Mouse (Mus musculus) intestine, embryonic 15.5 days (tissue): ENCODE results near the gene Adam10. TPM values are rescaled to one million over a fixed set of nuclear protein-coding genes. Genes with fewer than 3 reads are reported as not detected.
A peak's percentile ranks its signal among the peaks of the same experiment; 100 is the strongest.

Source experiments
- ATAC-seq: fragments of 200-750 bp; cut with Nextera tagmentation; 2 replicates; pipeline ENCODE4 v1.8.0; 2017; ENCODE audit warnings: moderate TSS enrichment, moderate library complexity
- H3K27ac ChIP-seq: fragments of 300-500 bp; sonication (generic); 2 replicates; pipeline ENCODE4 v1.5.1; 2015; ENCODE audit warnings: mild to moderate bottlenecking, inconsistent platforms
- H3K27me3 ChIP-seq: fragments of 300-500 bp; sonication (generic); replicated peaks from 2 replicates; pipeline ENCODE4 v1.6.1; 2015; ENCODE audit warnings: inconsistent platforms
- H3K36me3 ChIP-seq: fragments of 300-500 bp; sonication (generic); 2 replicates; pipeline ENCODE4 v1.6.1; 2015; ENCODE audit warnings: inconsistent platforms
- H3K4me1 ChIP-seq: fragments of 300-500 bp; sonication (generic); replicated peaks from 2 replicates; pipeline ENCODE4 v1.6.1; 2015; ENCODE audit warnings: inconsistent platforms
- H3K4me2 ChIP-seq: fragments of 300-500 bp; sonication (generic); replicated peaks from 2 replicates; pipeline ENCODE4 v1.6.1; 2015; ENCODE audit warnings: mild to moderate bottlenecking, inconsistent platforms
- H3K4me3 ChIP-seq: fragments of 300-500 bp; sonication (generic); replicated peaks from 2 replicates; pipeline ENCODE4 v1.5.1; 2015; ENCODE audit warnings: inconsistent platforms
- H3K9ac ChIP-seq: fragments of 300-500 bp; sonication (generic); 2 replicates; pipeline ENCODE4 v1.6.1; 2015; ENCODE audit warnings: inconsistent platforms
- H3K9me3 ChIP-seq: fragments of 300-500 bp; sonication (generic); 2 replicates; pipeline ENCODE4 v1.6.1; 2016; ENCODE audit warnings: inconsistent platforms
- WGBS: fragments of 180-500 bp; shearing (Covaris S2); methylation state at CpG from one replicate; pipeline ENCODE4 v1.1.7; 2015; 5-methylcytosine and 5-hydroxymethylcytosine counted together
- polyA plus RNA-seq: library from polyadenylated mRNA; unstranded; fragments of >200 nt; fragmentation: Nextera tagmentation; extraction: Ambion mirVana; gene quantifications from 2 replicates; pipeline ENCODE4 v1.2.1, GENCODE M21; 2015

The Adam10 gene
- polyA plus RNA-seq, result 65.4 and 71.4 TPM in 2 replicates

GRCm38 (mm10) chr9:70678682-70679131 lies at the start of gene Adam10:
Gene Adam10, plus strand, starts transcription at chr9:70678997.
- under 1% methylated on average over 47 of the region's 48 CpGs for WGBS
- Histone ChIP-seq H3K27me3 (no peaks in the 10 kb centered on the region), H3K27ac (peak within 1 kb of the TSS; percentile 98), H3K9ac (peak within 1 kb of the TSS; percentile 98), H3K4me3 (peak within 1 kb of the TSS; percentile 98), H3K36me3 (no peaks in the 10 kb centered on the region), H3K4me2 (peak within 1 kb of the TSS; percentile 68), H3K9me3 (no peaks in the 10 kb centered on the region), H3K4me1 (0 out of 2 replicates have a peak, but pooled peaks cover 7% of the 10 kb centered on the region)
- peak; percentile 99 for ATAC-seq

DNA sequence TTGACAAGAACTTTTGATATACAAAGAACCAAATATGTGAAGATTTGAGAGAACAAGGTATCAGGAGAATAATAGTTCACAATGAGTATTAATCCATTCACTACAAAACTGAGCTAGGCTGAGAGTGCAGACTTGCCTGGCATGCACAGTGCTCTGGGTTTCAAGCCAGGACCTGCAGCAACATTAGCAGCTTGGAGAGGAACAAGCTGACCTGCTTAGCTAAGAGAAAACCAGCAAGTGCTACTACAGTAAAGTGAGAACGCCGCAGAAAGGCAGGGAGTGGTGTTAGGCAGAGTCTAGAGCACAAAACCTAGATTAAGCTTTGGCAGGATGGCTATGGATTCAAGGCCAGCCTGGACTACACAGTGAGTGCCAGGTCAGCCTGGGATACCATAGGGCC lies 49.1 kb upstream of the Adam10 start:
- Histone ChIP-seq H3K9me3 (no peaks in the 10 kb centered on the region), H3K27me3 (no peaks in the 10 kb centered on the region), H3K9ac (no peak overlapping the region), H3K36me3 (no peaks in the 10 kb centered on the region), H3K27ac (no peak overlapping the region), H3K4me3 (no peak overlapping the region), H3K4me2 (no peak overlapping the region), H3K4me1 (no peaks in the 10 kb centered on the region)
- no peak for ATAC-seq
- WGBS, result 81% methylated on average over 2 of the region's 2 CpGs

DNA sequence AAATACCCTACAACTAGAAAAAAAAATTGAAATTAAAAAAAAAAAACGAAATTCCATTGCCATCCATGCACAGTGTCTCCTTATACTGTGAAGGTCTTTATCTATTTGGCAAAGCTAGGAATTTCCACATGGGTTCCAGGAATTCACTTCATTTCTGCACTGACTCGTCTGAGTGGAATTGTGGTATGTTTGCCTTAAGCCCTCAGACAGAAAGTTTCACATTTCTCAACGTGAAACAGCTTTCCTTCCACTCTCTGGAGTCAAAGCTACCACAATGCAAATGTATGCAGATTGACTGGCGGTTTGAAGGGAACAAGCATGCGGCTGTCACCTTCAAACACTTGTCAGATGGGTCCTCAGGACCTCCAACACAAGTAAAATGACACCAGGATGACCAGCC lies 47.1 kb upstream of the Adam10 start:
- Histone ChIP-seq H3K9ac (no peak overlapping the region), H3K36me3 (no peaks in the 10 kb centered on the region), H3K27ac (no peak overlapping the region), H3K4me3 (no peak overlapping the region), H3K9me3 (no peaks in the 10 kb centered on the region), H3K4me2 (no peak overlapping the region), H3K4me1 (no peaks in the 10 kb centered on the region), H3K27me3 (no peaks in the 10 kb centered on the region)
- ATAC-seq, result no peak
- 26% methylated on average over 5 of the region's 5 CpGs for WGBS

GRCm38 (mm10) chr9:70636748-70637147 lies 42.0 kb upstream of the Adam10 start:
- Histone ChIP-seq H3K4me1 (no peaks in the 10 kb centered on the region), H3K27ac (no peak overlapping the region), H3K9ac (no peak overlapping the region), H3K27me3 (no peaks in the 10 kb centered on the region), H3K9me3 (no peaks in the 10 kb centered on the region), H3K4me2 (no peak overlapping the region), H3K4me3 (no peak overlapping the region), H3K36me3 (no peaks in the 10 kb centered on the region)
- no peak for ATAC-seq
- 73% methylated on average over 2 of the region's 2 CpGs for WGBS

DNA sequence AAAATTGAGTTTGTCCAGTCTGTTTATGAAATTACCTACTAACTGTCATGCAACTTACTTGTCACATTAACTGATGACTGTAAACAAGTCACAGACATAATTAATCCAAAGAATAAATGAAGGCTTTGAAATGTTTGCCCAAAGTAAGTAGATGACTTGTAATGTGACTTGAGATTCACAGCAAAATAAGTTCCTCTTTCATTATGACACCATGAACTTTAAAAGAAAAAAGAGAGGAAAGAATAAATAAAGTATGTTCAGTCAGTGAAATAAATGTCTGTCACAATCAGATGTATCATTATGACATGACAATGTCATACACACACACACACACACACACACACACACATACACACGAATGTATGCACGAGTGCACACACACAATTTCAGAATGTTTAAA lies 28.5 kb upstream of the Adam10 start:
- Histone ChIP-seq H3K9ac (no peak overlapping the region), H3K27me3 (no peaks in the 10 kb centered on the region), H3K36me3 (no peaks in the 10 kb centered on the region), H3K4me3 (no peak overlapping the region), H3K4me1 (no peaks in the 10 kb centered on the region), H3K4me2 (no peak overlapping the region), H3K27ac (no peak overlapping the region), H3K9me3 (no peaks in the 10 kb centered on the region)
- no peak for ATAC-seq
- WGBS, result 87% methylated on average over 2 of the region's 2 CpGs

GRCm38 (mm10) chr9:70650994-70651393 lies 27.8 kb upstream of the Adam10 start:
- H3K4me2 ChIP-seq, result no peak overlapping the region
- ATAC-seq, result no peak
- H3K27ac ChIP-seq, result no peak overlapping the region
- no peaks in the 10 kb centered on the region for H3K36me3 ChIP-seq
- H3K27me3 ChIP-seq, result no peaks in the 10 kb centered on the region
- H3K9ac ChIP-seq, result no peak overlapping the region
- no peaks in the 10 kb centered on the region for H3K9me3 ChIP-seq
- no peak overlapping the region for H3K4me3 ChIP-seq
- H3K4me1 ChIP-seq, result 0 out of 2 replicates have a peak, but pooled peaks cover under 1% of the 10 kb centered on the region
- 89% methylated on average over 1 of the region's 1 CpGs for WGBS

GRCm38 (mm10) chr9:70652221-70652620 lies 26.6 kb upstream of the Adam10 start:
- H3K27me3 ChIP-seq, result no peaks in the 10 kb centered on the region
- no peak overlapping the region for H3K9ac ChIP-seq
- no peak overlapping the region for H3K4me2 ChIP-seq
- H3K4me3 ChIP-seq, result no peak overlapping the region
- no peak overlapping the region for H3K27ac ChIP-seq
- ATAC-seq, result no peak
- H3K36me3 ChIP-seq, result no peaks in the 10 kb centered on the region
- 0 out of 2 replicates have a peak, but pooled peaks cover 5% of the 10 kb centered on the region for H3K4me1 ChIP-seq
- WGBS, result 76% methylated on average over 2 of the region's 2 CpGs
- no peaks in the 10 kb centered on the region for H3K9me3 ChIP-seq

GRCm38 (mm10) chr9:70653875-70654274 lies 24.9 kb upstream of the Adam10 start:
- Histone ChIP-seq H3K4me1 (0 out of 2 replicates have a peak, but pooled peaks cover 5% of the 10 kb centered on the region), H3K4me3 (no peak overlapping the region), H3K9me3 (no peaks in the 10 kb centered on the region), H3K4me2 (no peak overlapping the region; the same call in 1 of the 2 replicates), H3K27me3 (no peaks in the 10 kb centered on the region), H3K27ac (no peak overlapping the region), H3K36me3 (no peaks in the 10 kb centered on the region), H3K9ac (no peak overlapping the region)
- ATAC-seq, result no peak
- 58% methylated on average over 2 of the region's 2 CpGs for WGBS

GRCm38 (mm10) chr9:70654496-70654895 lies 24.3 kb upstream of the Adam10 start:
- Histone ChIP-seq H3K36me3 (no peaks in the 10 kb centered on the region), H3K27me3 (no peaks in the 10 kb centered on the region), H3K27ac (no peak overlapping the region), H3K9ac (no peak overlapping the region), H3K4me3 (no peak overlapping the region), H3K4me1 (0 out of 2 replicates have a peak, but pooled peaks cover 5% of the 10 kb centered on the region), H3K4me2 (peak overlapping the region; percentile 3; the same call in 1 of the 2 replicates), H3K9me3 (no peaks in the 10 kb centered on the region)
- 79% methylated on average over 4 of the region's 4 CpGs for WGBS
- ATAC-seq, result no peak

DNA sequence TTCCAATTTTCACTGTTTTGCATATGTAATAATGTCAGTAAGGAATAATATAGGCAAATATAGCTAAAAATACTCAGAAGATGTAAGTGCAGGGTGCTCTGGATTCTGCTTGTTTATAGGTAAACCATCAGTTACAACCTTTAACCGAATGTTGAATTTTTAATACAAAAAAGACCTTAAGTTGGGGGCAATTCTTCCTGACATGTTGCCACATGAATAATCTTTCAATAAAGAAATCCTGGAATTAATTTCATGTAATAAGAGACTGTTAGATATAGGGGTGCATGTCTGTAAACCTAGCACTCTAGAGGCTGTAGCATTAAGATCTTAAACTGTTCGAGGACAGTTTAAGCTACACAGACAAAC lies 23.1 kb upstream of the Adam10 start:
- peak overlapping the region; percentile 86 for H3K4me3 ChIP-seq
- ATAC-seq, result no peak
- H3K9me3 ChIP-seq, result no peaks in the 10 kb centered on the region
- no peaks in the 10 kb centered on the region for H3K36me3 ChIP-seq
- 0 out of 2 replicates have a peak, but pooled peaks cover 5% of the 10 kb centered on the region for H3K4me1 ChIP-seq
- H3K27me3 ChIP-seq, result no peaks in the 10 kb centered on the region
- H3K4me2 ChIP-seq, result peak overlapping the region; percentile 90
- H3K27ac ChIP-seq, result no peak overlapping the region
- H3K9ac ChIP-seq, result no peak overlapping the region
- 33% methylated on average over 2 of the region's 2 CpGs for WGBS

- WGBS, result under 1% methylated on average over 66 of the region's 72 CpGs
- ATAC-seq, result peak; percentile 62
- no peaks in the 10 kb centered on the region for H3K27me3 ChIP-seq
- H3K9ac ChIP-seq, result peak within 1 kb of the TSS; percentile 91
- H3K4me1 ChIP-seq, result 0 out of 2 replicates have a peak, but pooled peaks cover 5% of the 10 kb centered on the region
- H3K27ac ChIP-seq, result peak within 1 kb of the TSS; percentile 94
- H3K36me3 ChIP-seq, result no peaks in the 10 kb centered on the region
- H3K4me3 ChIP-seq, result peak within 1 kb of the TSS; percentile 86
- H3K9me3 ChIP-seq, result no peaks in the 10 kb centered on the region
- H3K4me2 ChIP-seq, result peak within 1 kb of the TSS; percentile 90
Measured at GRCm38 (mm10) chr9:70656130-70657007, 22.4 kb upstream of the Adam10 start, which contains the start of gene Gm10642. Gene Gm10642, plus strand, starts transcription at chr9:70656251.

GRCm38 (mm10) chr9:70657013-70657967 lies 21.5 kb upstream of the Adam10 start, which contains the start of gene Mindy2:
Gene Mindy2, minus strand, starts transcription at chr9:70657174.
- Histone ChIP-seq H3K9ac (peak within 1 kb of the TSS; percentile 91), H3K36me3 (no peaks in the 10 kb centered on the region), H3K4me2 (peak within 1 kb of the TSS; percentile 90), H3K4me3 (peak within 1 kb of the TSS; percentile 86), H3K4me1 (0 out of 2 replicates have a peak, but pooled peaks cover 5% of the 10 kb centered on the region), H3K9me3 (no peaks in the 10 kb centered on the region), H3K27me3 (no peaks in the 10 kb centered on the region), H3K27ac (peak within 1 kb of the TSS; percentile 94)
- WGBS, result 1% methylated on average over 67 of the region's 67 CpGs
- ATAC-seq, result peak; percentile 99
